Mouse (Mus musculus): ENCODE data around the gene Gramd4.
A peak's percentile ranks its signal among the peaks of the same experiment; 100 is the strongest.

Gene Gramd4

DNA sequence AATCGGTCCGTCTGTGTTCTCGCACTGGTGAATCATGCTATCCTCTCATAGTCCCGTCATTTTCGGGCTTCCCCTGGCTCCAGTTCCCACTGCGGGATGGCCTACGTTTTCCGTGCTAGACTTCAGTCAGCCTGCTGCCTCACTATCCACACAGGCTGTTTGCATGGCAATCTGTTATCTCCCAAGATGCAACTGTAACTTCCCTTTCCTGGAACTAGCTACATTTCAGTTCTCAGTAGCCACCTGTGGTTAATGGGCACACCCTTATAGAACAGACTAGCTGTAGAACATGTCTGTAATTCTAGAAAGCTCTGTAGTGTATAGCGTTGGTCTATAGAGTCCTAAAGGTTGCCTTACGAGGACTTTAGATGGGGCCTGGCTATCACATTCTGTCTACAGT, 6.3 kb upstream of the Gramd4 start:
- DNase-seq (ENCODE audit: low read depth): peak; percentile 74

GRCm38 (mm10) chr15:86051878-86052478, 5.5 kb upstream of the Gramd4 start:
- DNase-seq (ENCODE audit: low read depth): peak; percentile 29

DNA sequence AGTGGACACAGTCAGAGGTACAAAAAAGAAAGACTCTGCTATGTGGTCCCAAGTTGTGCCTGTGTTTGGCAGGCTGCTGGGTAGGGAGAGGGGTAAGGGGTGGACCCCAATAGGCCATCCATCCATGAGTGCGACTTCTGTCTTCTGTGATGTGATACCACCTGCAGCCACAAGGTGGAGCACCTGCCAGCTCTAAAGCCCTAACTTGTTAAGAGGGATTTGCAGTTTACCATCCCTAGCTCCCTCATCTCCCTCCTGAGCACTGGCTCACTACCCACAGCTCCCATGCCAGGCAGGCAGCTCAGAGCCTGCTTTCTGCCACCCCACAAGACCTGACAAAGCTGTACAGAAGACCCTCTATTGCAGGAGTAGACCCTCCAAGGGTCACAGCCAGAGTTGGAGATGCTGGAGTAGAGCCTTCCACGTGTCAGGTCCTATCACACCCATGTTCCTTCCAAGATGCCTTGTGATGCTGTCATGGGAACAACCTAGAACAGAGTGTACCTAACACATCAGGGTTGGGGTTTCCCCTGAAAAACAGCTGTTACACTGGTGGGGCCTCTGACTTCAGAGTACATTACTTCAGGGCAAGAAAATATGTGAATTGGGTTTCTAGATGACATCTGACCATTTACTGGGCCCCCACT, 3.5 kb upstream of the Gramd4 start:
- peak; percentile 92 for DNase-seq (ENCODE audit: low read depth)

GRCm38 (mm10) chr15:86054861-86055260, 2.6 kb upstream of the Gramd4 start:
- peak; percentile 59 for DNase-seq (ENCODE audit: low read depth)

DNA sequence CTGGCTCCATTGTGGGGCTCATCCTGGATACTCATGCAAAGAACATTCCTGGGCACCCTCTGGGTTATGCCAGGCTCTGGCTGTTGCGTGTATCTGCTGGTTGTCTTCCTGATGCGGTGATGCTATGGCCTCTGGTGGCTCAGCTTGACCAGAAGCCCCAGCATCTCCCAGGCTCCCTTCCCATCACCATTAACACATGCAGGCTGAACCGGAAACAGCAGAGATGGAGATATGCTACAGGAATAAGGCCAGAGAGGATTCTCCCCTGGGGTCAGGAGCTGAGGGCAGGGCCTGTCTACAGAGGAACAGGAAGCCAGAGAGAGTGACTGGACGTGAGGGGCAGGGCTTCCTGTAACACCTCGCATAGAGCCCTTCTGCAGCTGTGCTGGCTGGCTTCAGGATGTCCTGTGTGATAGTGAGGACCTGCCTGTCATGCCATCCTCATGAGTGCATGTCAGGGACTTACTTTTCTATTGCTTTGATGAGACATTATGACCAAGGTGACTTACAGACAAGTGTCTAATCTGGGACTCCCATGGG, 1.2 kb upstream of the Gramd4 start:
- DNase-seq (ENCODE audit: low read depth): peak; percentile 60

DNA sequence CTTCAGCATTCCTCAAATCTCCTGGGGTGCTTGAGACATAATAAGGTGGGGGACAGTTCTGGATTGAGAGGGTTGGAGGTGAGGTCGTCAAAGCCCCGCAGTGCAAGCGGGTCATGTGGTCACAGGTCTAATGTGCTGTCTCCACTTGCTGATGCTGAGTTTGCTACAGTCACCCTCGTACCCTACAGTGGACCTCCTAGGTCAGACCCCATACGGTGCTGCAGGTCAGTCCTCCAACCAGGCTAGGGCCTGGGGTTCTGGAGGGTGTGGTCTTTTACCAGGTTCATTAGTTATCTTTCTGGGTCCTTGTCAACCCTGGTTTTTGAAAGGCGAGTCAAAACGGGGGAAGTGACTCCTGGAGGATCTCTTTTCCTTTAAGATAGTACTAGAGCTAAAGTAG, 413 bp downstream of the Gramd4 start:
- DNase-seq (ENCODE audit: low read depth): no peak

DNA sequence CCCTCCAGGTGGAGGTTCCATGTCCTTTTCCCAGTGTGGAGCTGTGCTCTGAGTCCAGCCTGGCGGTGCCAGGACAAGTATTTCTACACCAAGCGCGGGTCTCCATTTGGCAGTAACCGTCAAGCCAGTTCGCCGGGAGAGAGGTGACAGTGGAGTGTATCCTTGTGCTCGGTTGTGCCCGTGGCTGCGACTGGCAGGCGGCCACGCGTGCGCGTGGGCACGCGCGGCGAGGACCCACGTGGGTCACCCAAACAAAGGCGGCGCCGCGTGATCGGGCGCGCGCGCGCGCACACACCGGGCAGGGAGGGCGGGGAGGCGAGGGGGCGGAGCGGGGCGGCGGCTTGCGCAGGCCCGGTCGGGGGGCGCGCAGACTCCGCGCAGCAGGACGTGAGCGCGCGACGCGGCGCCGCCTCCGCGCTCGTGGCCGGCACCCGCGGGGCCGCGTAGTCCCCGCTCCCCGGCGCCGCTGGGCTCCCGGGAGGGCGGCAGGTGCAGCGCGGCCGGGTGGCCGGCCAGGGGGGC, 960 bp downstream of the Gramd4 start:
- peak; percentile 91 for DNase-seq (ENCODE audit: low read depth)

DNA sequence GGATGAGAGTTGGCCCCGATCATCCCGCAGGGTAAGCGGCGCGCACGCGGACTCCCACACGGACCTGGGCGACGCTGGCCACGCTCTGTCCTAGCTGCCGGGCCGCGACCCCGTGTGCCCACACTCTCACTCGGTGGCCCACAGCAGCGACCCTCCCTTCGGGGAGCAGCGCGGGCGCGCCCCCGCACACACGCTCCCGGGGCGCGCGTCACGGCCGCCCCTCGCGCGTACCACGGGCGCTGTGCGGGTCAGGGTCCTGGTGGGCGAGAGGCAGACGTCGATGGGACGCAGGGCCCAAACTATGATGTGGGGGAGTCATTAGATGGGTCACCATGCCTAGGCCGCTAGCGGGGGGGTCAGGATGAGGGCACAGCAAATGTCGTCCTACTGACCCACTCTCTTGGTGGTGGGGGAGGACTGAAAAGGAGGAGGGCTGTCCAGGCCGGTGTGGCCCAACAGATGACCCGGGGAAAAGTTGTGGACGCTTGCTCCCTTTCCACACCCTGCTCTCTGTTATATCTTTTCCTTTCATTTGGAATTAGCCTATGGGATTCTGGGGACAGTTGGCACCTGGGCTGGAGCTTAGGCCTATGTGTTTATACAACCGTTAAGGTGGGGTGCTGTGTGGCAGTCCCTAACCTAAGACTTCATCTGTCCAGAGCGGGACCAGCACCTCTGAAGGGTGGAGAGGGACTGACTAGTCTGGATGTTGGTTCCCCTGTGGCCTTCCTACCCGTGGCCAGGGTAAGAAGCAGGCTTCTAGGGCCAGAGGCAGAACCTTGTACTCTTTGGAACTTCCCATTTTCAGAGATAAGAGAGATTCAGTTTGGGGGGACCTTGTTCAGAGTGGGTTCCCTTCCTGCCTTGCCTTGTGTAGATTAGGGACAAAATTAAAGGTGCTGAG, 1.7 kb downstream of the Gramd4 start:
- peak; percentile 44 for DNase-seq (ENCODE audit: low read depth)

GRCm38 (mm10) chr15:86059835-86060380, 2.4 kb downstream of the Gramd4 start:
- peak; percentile 47 for DNase-seq (ENCODE audit: low read depth)

GRCm38 (mm10) chr15:86060581-86060980, 3.1 kb downstream of the Gramd4 start:
- peak; percentile 33 for DNase-seq (ENCODE audit: low read depth)

- DNase-seq (ENCODE audit: low read depth): peak; percentile 49
These were observed 3.7 kb downstream of the Gramd4 start for GRCm38 (mm10) chr15:86061221-86061620.

GRCm38 (mm10) chr15:86061848-86062481, 4.5 kb downstream of the Gramd4 start:
- DNase-seq (ENCODE audit: low read depth): peak; percentile 67

GRCm38 (mm10) chr15:86064191-86064849, 6.8 kb downstream of the Gramd4 start:
- DNase-seq (ENCODE audit: low read depth): no peak

DNA sequence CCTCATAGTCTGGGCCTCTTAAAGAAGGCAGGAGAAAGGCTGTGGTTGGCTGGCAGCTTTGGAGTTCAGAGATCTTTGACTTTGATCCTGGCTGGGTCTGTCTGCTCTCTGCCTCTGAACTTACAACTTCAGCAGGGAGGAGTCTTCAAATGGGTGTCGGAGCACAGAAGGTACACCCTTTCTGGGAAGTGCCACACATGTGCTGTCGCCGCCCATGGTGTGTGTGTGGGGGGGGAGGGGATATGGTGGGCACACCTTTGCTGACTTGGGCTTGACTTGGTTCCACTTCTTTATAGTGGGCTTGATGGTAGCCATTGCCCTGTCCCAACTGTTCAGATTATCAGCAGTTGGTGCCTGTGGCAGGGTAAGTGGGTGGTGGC, 7.3 kb downstream of the Gramd4 start:
- peak; percentile 66 for DNase-seq (ENCODE audit: low read depth)

GRCm38 (mm10) chr15:86065367-86065766, 7.9 kb downstream of the Gramd4 start:
- DNase-seq (ENCODE audit: low read depth): no peak

DNA sequence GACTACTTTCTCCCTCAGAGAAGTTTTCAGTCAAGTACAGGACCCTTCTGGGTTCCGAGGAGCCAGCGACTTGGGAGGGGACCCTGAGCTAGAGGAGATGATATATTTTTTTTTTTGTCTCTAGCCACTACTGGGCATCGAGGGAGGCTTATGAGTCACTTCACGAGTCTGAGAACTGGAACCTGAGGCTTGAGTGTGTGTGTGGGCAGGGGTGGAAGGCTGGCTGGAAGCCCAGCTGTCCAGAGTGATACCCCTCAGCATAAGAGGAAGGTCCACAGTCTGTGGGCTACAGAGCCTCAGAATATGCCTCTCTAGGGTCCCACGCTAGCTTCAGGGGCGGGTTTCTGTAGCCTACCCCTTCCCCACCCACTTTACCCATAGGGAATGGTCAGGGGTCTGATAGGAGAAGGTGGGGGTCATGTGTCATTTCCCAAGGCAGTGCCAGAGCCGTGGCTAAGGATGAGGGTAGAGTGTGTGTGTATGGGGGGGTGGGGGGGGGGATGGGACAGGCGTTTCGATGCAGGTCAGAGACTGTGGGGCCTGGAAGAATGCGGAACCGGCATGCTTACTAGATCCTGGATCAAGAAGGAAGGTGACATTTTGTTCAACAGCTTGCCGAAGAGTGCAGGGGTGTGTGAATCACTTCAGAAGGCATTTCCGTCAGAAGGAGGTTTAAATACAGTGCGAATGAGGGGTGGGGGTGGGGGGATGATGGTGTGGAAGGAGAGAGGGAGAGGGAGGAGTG, 9.5 kb downstream of the Gramd4 start:
- DNase-seq (ENCODE audit: low read depth): peak; percentile 46

DNA sequence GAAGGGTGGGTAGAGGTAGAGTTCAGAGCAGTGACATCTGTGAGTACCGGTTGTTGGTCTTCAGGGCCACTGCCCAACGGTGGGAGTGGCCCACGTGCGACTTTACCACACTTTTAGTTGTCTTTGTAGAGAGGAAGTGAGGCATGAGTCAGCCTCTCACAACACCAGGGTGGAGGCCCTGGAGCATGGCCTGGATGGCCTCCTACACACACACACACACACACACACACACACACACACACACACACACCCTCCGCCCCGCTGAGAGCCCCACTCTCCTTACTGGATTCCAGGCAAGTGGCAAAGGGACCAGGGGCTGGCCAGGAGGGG, 10.1 kb downstream of the Gramd4 start:
- DNase-seq (ENCODE audit: low read depth): peak; percentile 89

DNA sequence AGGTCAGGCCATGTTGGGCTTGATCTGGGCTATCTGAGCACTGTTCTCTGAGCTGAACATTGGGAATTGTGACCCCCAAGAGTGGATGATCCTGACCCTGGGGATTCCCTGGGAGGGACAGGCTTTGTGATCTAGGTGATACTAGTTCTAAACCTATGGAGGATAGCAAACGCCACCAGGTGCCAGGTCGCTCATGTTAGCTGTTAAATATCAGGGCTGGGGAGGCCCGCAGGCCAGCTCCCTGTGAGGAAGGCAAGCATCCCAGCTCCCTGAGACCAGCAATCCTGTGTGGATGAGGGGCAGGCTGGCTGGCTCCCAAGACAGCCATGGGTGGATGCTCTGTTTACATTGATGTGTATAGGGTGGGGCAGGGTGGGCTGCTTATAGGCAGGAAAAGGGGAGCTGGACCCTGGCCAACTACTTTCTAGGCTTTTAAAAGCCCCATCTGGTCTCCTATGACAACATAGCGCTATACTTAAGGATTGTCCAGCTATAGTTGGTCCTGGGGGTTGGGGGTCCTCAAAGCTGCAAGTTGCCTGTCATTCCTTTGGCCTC, 10.5 kb downstream of the Gramd4 start:
- DNase-seq (ENCODE audit: low read depth): no peak

DNA sequence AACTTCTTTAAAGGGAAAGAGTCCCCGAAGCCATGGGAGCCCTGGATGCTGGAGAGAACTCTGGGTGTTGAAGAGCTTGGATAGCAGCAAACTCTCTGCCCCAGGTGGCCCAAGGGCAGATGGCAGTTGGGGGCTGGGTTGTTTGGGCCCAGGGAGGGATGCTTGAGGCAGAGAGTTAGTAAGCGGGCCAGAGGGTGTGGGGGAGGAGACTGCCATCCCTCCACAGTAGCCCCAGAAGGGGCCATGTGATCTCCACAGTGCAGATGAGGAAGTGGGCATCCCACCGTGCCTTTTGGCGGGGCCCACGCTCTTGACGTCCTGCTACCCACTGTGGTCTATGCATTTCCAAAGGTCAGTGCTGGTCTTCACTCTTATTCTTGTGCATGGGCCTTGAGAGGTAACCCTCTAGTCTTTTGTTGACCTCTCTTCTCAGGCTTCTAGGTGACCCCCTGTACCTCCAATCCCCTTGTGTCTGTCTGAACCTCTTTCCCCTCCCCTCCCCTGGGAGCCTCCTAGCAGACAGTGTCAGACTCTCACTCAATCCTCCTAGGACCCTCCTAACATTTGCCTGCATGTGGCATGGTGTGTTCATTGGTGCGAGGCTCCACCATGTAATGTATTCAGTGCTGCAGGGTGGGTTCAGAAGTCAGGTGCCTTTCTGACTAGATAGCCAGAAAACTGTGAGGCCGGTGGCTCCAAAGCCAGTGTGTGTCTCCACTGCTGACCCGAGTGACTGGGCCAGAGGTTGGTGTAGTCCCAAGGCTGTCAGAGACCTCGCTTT, 11.7 kb downstream of the Gramd4 start:
- peak; percentile 47 for DNase-seq (ENCODE audit: low read depth)

All from induced T-regulatory cell, adult 2 months (primary cell).